Mouse (Mus musculus) Patski (cell line): ENCODE data around the gene Pam. TPM values are rescaled to one million over a fixed set of nuclear protein-coding genes. Genes with fewer than 3 reads are reported as not detected.

Experiments used
- ATAC-seq: fragments of 100-300 bp; one replicate; pipeline ENCODE4 v1.8.0; 2021
- CTCF ChIA-PET: fragments of 350-600 bp; sonication (Branson Sonifier 250); formaldehyde crosslinking; loops from one replicate; lab custom pipeline; 2022; ENCODE audit warnings: inconsistent platforms; lab: Charles Lee
- POLR2A ChIA-PET: fragments of 350-600 bp; sonication (Branson Sonifier 250); formaldehyde crosslinking; loops from one replicate; lab custom pipeline; 2022; ENCODE audit warnings: antibody characterized with exemption, inconsistent platforms; lab: Charles Lee
- DNase-seq: peaks from one replicate; pipeline ENCODE4 v3.0.0-alpha.2; 2011; ENCODE audit warnings: low read depth, low spot score
- H3K27me3 ChIP-seq: fragments of 371-371 bp; one replicate; pipeline ENCODE4 v1.5.1; 2021
- CTCF ChIP-seq: fragments of 100-300 bp; IDR thresholded peaks from one replicate; pipeline ENCODE4 v1.5.1; 2021
- in situ Hi-C: fragments of 300-500 bp; cut with MboI; formaldehyde crosslinking; loops from 3 replicates; pipeline ENCODE4 v1.11.1; 2018; ENCODE audit warnings: low pct_unique_long_range_greater_than_20kb, mixed read lengths
- polyA plus RNA-seq: library from polyadenylated mRNA; unstranded; gene quantifications from one replicate; pipeline ENCODE4 v1.2.3, GENCODE M21; 2021

Pam gene
- polyA plus RNA-seq, 1 experiment from 2014 or later, result 74.0 TPM

DNA sequence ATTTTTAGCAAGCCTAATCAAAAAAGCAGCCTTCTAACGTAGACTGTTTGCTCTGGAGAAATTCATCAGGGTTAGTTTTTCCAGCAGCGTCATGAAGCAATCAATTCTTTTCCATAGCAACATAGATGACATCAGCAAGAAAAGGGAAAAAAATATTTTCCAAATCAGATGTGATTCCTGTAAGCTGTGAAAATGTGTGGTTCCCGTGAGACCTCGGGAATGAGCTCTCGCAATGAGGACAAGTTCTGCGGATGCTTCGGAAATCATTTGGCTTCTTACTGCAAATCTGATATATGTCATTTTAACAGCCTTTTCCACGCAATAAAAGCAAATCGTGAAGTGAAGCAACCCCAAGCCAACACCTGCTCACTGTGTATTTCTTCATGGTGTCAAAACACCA lies 207.9 kb downstream of the Pam start:
- TF ChIP-seq CTCF, result no peak
- H3K27me3 ChIP-seq, result no peaks in the 10 kb centered on the region
- DNase-seq (no peak), ATAC-seq (no peak)
- in situ Hi-C loops, result no loop called here
- ChIA-PET CTCF (interaction anchor here (1.3 kb wide), 1 partner anchor 15 kb away, joined by 3 read pairs; no protein-coding TSS in a partner anchor), POLR2A (no interaction called here)

DNA sequence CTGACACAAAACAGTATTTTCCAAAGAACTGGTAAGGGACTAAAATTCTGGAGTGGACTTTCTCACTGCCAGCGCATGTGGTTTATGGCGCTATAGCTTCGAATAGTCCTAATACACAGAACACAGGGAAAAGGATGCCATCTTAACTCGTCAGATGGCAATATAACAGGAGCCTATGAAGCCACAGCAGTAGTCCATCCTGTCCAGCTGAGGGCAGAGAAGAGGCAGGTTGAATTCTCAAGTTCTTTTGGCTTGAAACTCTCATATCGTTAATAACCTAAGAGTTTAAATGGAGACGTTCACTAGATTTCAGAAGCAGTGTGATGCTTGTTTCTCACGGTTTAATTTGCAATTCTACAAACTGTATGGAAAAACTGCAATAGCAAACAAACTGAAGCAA lies 211.9 kb downstream of the Pam start:
- TF ChIP-seq CTCF, result peak; percentile 26
- ChIA-PET POLR2A (no interaction called here), CTCF (no interaction called here)
- DNase-seq (no peak), ATAC-seq (no peak)
- in situ Hi-C loops, result no loop called here
- H3K27me3 ChIP-seq, result no peaks in the 10 kb centered on the region

GRCm38 (mm10) chr1:97877037-97877436 lies 218.4 kb downstream of the Pam start:
- H3K27me3 ChIP-seq, result no peaks in the 10 kb centered on the region
- TF ChIP-seq CTCF, result peak; percentile 27
- DNase-seq, result no peak
- in situ Hi-C loops, result no loop called here
- no peak for ATAC-seq
- POLR2A ChIA-PET, result no interaction called here
- CTCF ChIA-PET, result no interaction called here

DNA sequence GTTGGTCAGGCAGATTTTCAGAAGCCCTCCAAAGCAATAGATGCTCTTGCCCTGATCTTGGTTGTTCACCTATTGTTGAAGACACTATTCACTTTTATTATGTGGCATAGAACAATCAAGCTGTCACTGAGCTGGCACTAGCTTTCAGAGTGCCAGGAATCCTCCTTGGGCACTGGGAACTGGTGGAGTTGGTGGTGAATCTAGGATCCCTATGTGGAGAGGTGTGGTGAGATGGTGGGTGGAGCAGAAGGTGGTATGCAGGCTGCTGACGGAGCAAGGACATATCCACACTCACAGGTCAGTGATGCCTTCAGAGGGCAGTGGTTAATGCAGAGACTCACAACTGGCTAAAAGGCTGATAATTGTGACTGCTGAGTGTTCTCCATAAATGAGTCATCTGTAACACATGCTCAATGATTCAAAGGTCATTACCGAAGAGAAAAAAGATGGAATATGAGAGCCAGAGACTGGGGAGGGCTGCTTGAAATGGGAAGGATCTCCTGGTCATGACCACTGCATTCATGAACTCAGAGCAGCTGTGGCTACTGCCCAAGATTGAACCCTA lies 221.9 kb downstream of the Pam start:
- peak; percentile 10 for DNase-seq

DNA sequence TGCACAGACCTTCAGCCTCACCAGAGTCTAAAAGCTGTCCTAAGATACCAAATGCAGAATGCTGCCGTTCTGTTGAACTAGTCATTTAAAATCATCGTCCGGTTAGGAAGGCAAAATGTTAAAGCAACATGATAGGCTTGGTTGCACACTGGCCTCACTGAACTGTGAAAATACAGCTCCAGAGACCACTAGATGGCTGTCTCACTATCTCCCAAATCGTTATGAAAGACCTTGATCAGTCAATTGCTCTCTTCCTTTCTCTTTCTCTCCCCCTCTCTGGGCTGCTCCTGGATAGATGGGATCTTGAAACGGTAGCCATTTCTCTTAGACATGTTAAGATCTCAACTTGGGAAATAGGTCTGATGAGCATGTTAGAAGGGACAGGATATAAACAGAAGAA lies 223.0 kb downstream of the Pam start:
- ATAC-seq (peak; percentile 83), DNase-seq (peak; percentile 9)
- no peaks in the 10 kb centered on the region for H3K27me3 ChIP-seq
- CTCF ChIA-PET, result interaction anchor here (1.3 to 1.5 kb wide), 2 partner anchors 14 to 306 kb away, joined by 3 to 6 read pairs; no protein-coding TSS in a partner anchor
- POLR2A ChIA-PET, result no interaction called here
- TF ChIP-seq CTCF, result peak; percentile 46
- in situ Hi-C loops, result no loop called here

More for the DNA sequence above, 221.9 kb downstream of the Pam start:
- POLR2A ChIA-PET, result no interaction called here
- TF ChIP-seq CTCF, result no peak
- CTCF ChIA-PET, result interaction anchor here (1.3 to 1.5 kb wide), 2 partner anchors 13 to 305 kb away, joined by 3 to 6 read pairs; no protein-coding TSS in a partner anchor
- in situ Hi-C loops, result no loop called here
- ATAC-seq, result peak; percentile 67
- H3K27me3 ChIP-seq, result no peaks in the 10 kb centered on the region

GRCm38 (mm10) chr1:97872072-97872471 lies 223.4 kb downstream of the Pam start:
- ChIA-PET CTCF (interaction anchor here (1.3 to 1.5 kb wide), 2 partner anchors 15 to 307 kb away, joined by 3 to 6 read pairs; no protein-coding TSS in a partner anchor), POLR2A (no interaction called here)
- DNase-seq (peak; percentile 12), ATAC-seq (peak; percentile 70)
- no peaks in the 10 kb centered on the region for H3K27me3 ChIP-seq
- in situ Hi-C loops, result no loop called here
- TF ChIP-seq CTCF, result no peak

DNA sequence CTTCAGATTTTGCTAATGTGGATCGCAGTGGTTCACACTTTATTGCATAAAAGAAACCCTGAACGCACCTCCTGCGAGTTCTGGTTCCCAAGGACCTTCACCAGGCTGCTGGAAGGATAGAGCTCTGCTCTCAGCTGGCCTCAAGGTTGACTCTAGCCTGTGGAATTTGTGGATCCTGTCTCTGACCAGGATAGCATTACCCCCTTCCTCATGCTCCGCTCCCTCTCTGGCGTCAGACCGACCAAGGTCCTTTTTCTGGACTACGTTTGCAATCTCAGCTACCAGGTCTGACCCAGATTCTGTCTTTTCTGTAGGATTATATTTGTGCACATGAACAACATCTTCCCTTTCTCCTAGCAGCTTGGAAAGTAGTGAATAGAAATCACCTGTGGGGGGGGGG lies 231.3 kb downstream of the Pam start:
- no peak for DNase-seq
- POLR2A ChIA-PET, result no interaction called here

GRCm38 (mm10) chr1:97863140-97863539 lies 232.3 kb downstream of the Pam start:
- no peak for DNase-seq
- no peaks in the 10 kb centered on the region for H3K27me3 ChIP-seq
- TF ChIP-seq CTCF, result no peak
- POLR2A ChIA-PET, result no interaction called here
- CTCF ChIA-PET, result interaction anchor here (1.0 kb wide), 1 partner anchor 12 kb away, joined by 3 read pairs; no protein-coding TSS in a partner anchor
- in situ Hi-C loops, result no loop called here
- ATAC-seq, result no peak

More for the DNA sequence above, 231.3 kb downstream of the Pam start:
- no peak for TF ChIP-seq CTCF
- CTCF ChIA-PET, result no interaction called here
- H3K27me3 ChIP-seq, result no peaks in the 10 kb centered on the region
- in situ Hi-C loops, result no loop called here
- ATAC-seq, result no peak

DNA sequence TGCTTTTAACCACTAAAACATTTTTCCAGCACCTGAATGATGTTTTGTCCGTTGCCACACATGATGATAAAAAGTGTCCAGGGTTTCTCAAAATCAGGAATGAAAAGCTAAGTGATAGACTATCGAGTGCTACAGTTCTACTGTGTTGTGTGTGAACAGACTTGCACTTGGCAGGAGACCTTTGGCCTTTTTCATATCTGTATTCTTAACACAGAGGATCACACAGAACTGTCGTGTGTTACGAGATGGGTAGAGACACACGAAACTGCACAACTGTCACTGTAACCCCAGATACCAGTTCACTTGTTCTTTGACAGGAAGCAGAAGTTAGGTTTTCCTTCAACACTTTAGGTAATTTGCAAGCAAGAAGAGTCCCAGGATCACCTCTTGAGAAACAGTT lies 232.7 kb downstream of the Pam start:
- ChIA-PET CTCF (interaction anchor here (0.8 to 1.0 kb wide), 2 partner anchors 11 to 12 kb away, joined by 3 read pairs; no protein-coding TSS in a partner anchor), POLR2A (no interaction called here)
- DNase-seq, result no peak
- in situ Hi-C loops, result no loop called here
- TF ChIP-seq CTCF, result no peak
- no peaks in the 10 kb centered on the region for H3K27me3 ChIP-seq
- no peak for ATAC-seq

- H3K27me3 ChIP-seq, result no peaks in the 10 kb centered on the region
- in situ Hi-C loops, result no loop called here
- POLR2A ChIA-PET, result no interaction called here
- CTCF ChIA-PET, result interaction anchor here (1.7 kb wide), 1 partner anchor 9 kb away, joined by 5 read pairs; no protein-coding TSS in a partner anchor
- no peak for TF ChIP-seq CTCF
- no peak for DNase-seq
- ATAC-seq, result no peak
These were observed 241.2 kb downstream of the Pam start for GRCm38 (mm10) chr1:97854256-97854655.

DNA sequence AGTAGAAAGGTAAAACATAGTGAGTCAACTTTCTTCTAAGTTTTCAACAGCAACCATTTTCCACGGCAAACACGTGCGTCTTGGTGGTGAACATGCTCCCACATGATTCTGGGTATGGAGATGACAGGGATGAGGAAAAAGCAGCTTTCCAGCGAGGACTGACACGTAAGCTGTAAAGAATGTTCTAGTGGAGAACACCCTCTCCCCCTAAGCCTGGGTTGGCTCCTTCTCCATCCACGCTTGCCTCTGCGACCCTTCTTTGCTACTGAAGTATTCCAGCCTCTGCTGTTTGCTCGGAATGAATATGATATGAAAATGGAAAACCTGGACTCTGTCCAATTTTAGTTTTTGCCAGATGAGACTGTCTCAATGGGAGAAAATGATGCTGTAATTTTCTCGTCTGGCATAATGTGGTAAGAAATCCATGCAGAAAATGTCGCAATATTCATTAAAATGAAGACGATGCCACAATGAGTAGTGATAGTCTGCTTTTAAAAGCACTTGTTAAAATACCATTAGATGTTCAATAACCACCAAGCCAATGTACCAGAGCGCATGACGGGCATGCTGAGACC lies 243.8 kb downstream of the Pam start:
- no peak for ATAC-seq
- H3K27me3 ChIP-seq, result no peaks in the 10 kb centered on the region
- ChIA-PET CTCF (interaction anchor here (0.8 to 1.9 kb wide), 5 partner anchors 11 to 327 kb away, joined by 3 to 6 read pairs (median 3); no protein-coding TSS in a partner anchor), POLR2A (no interaction called here)
- in situ Hi-C loops, result no loop called here
- no peak for TF ChIP-seq CTCF
- DNase-seq, result no peak
